Mouse (Mus musculus): ENCODE measurements around the gene Tnrc6b.

GRCm38 (mm10) chr15:80780154-80780751 lies 69.1 kb downstream of the Tnrc6b start:
- TF ChIP-seq CTCF (IDR thresholded peaks at IDR 0.05; ENCODE audit: control insufficient read depth, insufficient read depth, insufficient read length) (no peak), CEBPB (IDR thresholded peaks at IDR 0.05; ENCODE audit: low read depth) (no peak), MAX (IDR thresholded peaks at IDR 0.05) (no peak), FOSL1 (IDR thresholded peaks at IDR 0.05; ENCODE audit: insufficient read depth, low read length, poor library complexity, severe bottlenecking) (no peak)
